Mouse (Mus musculus) kidney, embryonic 16.5 days (tissue): ENCODE results near the gene Rara. TPM values are rescaled to one million over a fixed set of nuclear protein-coding genes. Genes with fewer than 3 reads are reported as not detected.
"Not testable (repeated sequence)": the region's sequence is repeated elsewhere in the genome, so short reads cannot be mapped to it uniquely, and the experiment has no call there.

Experiments
- ATAC-seq: fragments of 200-750 bp; cut with Nextera tagmentation; 2 replicates; pipeline ENCODE4 v1.8.0; 2017; ENCODE audit warnings: moderate TSS enrichment; ENCODE audit not compliant: low FRiP score, low TSS enrichment
- H3K27ac ChIP-seq: fragments of 300-500 bp; sonication (generic); 2 replicates; pipeline ENCODE4 v1.5.1; 2014; ENCODE audit warnings: low read length
- H3K27me3 ChIP-seq: fragments of 300-500 bp; sonication (generic); 2 replicates; pipeline ENCODE4 v1.6.1; 2014; ENCODE audit warnings: low read length, control low read depth, mixed read lengths; ENCODE audit not compliant: insufficient read depth
- H3K36me3 ChIP-seq: fragments of 300-500 bp; sonication (generic); 2 replicates; pipeline ENCODE4 v1.6.1; 2014; ENCODE audit warnings: low read length, control low read depth, mixed read lengths; ENCODE audit not compliant: insufficient read depth
- H3K4me1 ChIP-seq: fragments of 300-500 bp; sonication (generic); 2 replicates; pipeline ENCODE4 v1.6.1; 2014; ENCODE audit warnings: low read length, control low read depth, mixed read lengths; ENCODE audit not compliant: insufficient read depth
- H3K4me2 ChIP-seq: fragments of 300-500 bp; sonication (generic); replicated peaks from 2 replicates; pipeline ENCODE4 v1.6.1; 2014; ENCODE audit warnings: low read depth, low read length
- H3K4me3 ChIP-seq: fragments of 300-500 bp; sonication (generic); 2 replicates; pipeline ENCODE4 v1.5.1; 2014; ENCODE audit warnings: mild to moderate bottlenecking, low read length
- H3K9ac ChIP-seq: fragments of 300-500 bp; sonication (generic); replicated peaks from 2 replicates; pipeline ENCODE4 v1.6.1; 2014; ENCODE audit warnings: low read length
- H3K9me3 ChIP-seq: fragments of 300-500 bp; sonication (generic); 2 replicates; pipeline ENCODE4 v1.6.1; 2016; ENCODE audit warnings: low read length, control low read depth
- WGBS: fragments of 180-500 bp; shearing (Covaris S2); extraction: QIAGEN DNeasy Blood & Tissue Kit; methylation state at CpG from one replicate; pipeline ENCODE4 v1.1.7; 2014; 5-methylcytosine and 5-hydroxymethylcytosine counted together
- polyA plus RNA-seq: library from polyadenylated mRNA; unstranded; fragments of >200 nt; fragmentation: Nextera tagmentation; extraction: Ambion mirVana; gene quantifications from 2 replicates; pipeline ENCODE4 v1.2.1, GENCODE M21; 2015

Gene Rara
- polyA plus RNA-seq, 1 experiment from 2014 or later: 31.4 TPM

GRCm38 (mm10) chr11:98981997-98982772, 54.6 kb downstream of the Rara start:
- peak; percentile 73 for ATAC-seq
- no peaks in the 10 kb centered on the region for H3K9me3 ChIP-seq
- peak overlapping the region; percentile 64 for H3K4me3 ChIP-seq
- H3K9ac ChIP-seq: peak overlapping the region; percentile 68
- peaks cover 22% of the 10 kb centered on the region for H3K4me1 ChIP-seq
- H3K4me2 ChIP-seq: peak overlapping the region; percentile 98
- no peak overlapping the region for H3K27ac ChIP-seq
- H3K36me3 ChIP-seq: no peaks in the 10 kb centered on the region
- H3K27me3 ChIP-seq: 0 out of 2 replicates have a peak, but pooled peaks cover 4% of the 10 kb centered on the region
- WGBS: under 1% methylated on average over 94 of the region's 94 CpGs

DNA sequence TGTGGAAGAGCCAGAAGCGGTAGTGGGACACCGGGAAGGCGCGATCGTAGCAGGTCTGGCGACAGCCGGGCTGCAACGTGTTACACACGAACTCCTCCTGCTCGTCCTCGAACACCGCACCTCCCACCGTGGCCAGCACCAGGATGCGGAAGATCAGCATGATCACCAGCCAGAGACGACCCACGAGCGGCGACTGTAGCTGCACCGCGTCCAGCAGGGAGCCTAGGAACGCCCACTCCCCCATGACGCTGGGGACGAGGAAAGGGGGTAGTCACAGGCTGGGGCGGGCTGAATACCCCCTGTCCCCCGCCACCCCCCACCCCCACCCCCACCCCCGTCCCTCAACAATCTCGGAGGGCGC, 55.1 kb downstream of the Rara start, which contains the start of gene Gjd3:
Gene Gjd3 (minus strand): TSS at position 244 of the 361 bp plus-strand sequence.
- 1% methylated on average over 27 of the region's 28 CpGs for WGBS
- peaks cover 22% of the 10 kb centered on the region for H3K4me1 ChIP-seq
- H3K9me3 ChIP-seq: no peaks in the 10 kb centered on the region
- peak within 1 kb of the TSS; percentile 68 for H3K9ac ChIP-seq
- H3K4me3 ChIP-seq: peak within 1 kb of the TSS; percentile 64
- H3K4me2 ChIP-seq: peak within 1 kb of the TSS; percentile 98
- 0 out of 2 replicates have a peak, but pooled peaks have one; percentile 7 for ATAC-seq
- H3K36me3 ChIP-seq: no peaks in the 10 kb centered on the region
- H3K27ac ChIP-seq: no peak within 1 kb of the TSS
- H3K27me3 ChIP-seq: 0 out of 2 replicates have a peak, but pooled peaks cover 4% of the 10 kb centered on the region

- H3K4me1 ChIP-seq: peaks cover 22% of the 10 kb centered on the region
- H3K36me3 ChIP-seq: no peaks in the 10 kb centered on the region
- 0 out of 2 replicates have a peak, but pooled peaks cover 4% of the 10 kb centered on the region for H3K27me3 ChIP-seq
- no peak overlapping the region for H3K4me2 ChIP-seq
- no peak for ATAC-seq
- no peak overlapping the region for H3K27ac ChIP-seq
- 46% methylated on average over 8 of the region's 8 CpGs for WGBS
- H3K4me3 ChIP-seq: no peak overlapping the region
- no peaks in the 10 kb centered on the region for H3K9me3 ChIP-seq
- H3K9ac ChIP-seq: no peak overlapping the region
Measured at GRCm38 (mm10) chr11:98983551-98983950, 55.9 kb downstream of the Rara start.

DNA sequence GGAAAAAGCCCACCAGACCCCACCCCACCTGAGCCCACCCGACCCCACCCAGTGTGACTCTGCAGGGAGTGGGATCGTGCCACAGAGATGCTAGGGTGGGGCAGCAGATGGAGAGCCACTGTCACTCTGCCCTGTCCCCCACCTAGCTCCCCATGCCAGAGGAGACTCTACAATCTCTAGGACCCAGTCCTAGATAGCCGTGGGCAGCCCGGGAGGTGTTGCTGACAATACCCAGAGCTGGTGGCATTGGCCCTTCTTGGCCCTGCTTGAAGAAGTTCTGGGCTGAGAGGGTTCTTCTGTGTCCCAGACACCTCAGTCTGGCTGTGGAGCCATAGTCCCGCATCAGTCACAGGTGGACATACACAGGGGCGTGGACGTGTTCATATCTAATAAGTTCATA, 57.9 kb downstream of the Rara start:
- Histone ChIP-seq H3K9me3 (no peaks in the 10 kb centered on the region), H3K4me1 (peaks cover 22% of the 10 kb centered on the region), H3K27me3 (0 out of 2 replicates have a peak, but pooled peaks cover 4% of the 10 kb centered on the region), H3K4me2 (no peak overlapping the region), H3K4me3 (no peak overlapping the region), H3K36me3 (no peaks in the 10 kb centered on the region), H3K9ac (no peak overlapping the region), H3K27ac (no peak overlapping the region)
- 88% methylated on average over 7 of the region's 7 CpGs for WGBS
- no peak for ATAC-seq

DNA sequence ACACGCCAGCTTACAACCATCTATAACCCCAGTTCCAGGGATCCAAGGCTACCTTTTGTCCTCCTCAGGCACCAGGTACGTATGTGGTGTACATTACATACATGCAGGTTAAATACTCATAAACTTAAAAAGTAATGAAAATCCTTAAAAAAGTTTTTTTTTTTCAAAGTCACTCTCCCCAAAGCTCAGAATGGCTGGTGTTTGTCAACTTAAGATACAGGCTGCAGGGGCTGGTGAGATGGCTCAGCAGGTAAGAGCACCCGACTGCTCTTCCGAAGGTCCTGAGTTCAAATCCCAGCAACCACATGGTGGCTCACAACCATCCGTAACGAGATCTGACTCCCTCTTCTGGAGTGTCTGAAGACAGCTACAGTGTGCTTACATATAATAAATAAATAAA, 60.6 kb downstream of the Rara start:
- H3K27me3 ChIP-seq, H3K9ac ChIP-seq, H3K4me3 ChIP-seq, H3K9me3 ChIP-seq, H3K27ac ChIP-seq, H3K4me1 ChIP-seq, H3K4me2 ChIP-seq, ATAC-seq: not testable (repeated sequence)
- 96% methylated on average over 6 of the region's 6 CpGs for WGBS
- peaks cover 21% of the 10 kb centered on the region; the same call in 1 of the 2 replicates for H3K36me3 ChIP-seq

- ATAC-seq: no peak
- no peak overlapping the region for H3K9ac ChIP-seq
- no peak overlapping the region for H3K4me2 ChIP-seq
- no peaks in the 10 kb centered on the region for H3K4me1 ChIP-seq
- peaks cover 45% of the 10 kb centered on the region for H3K36me3 ChIP-seq
- 77% methylated on average over 6 of the region's 6 CpGs for WGBS
- no peaks in the 10 kb centered on the region for H3K27me3 ChIP-seq
- no peak overlapping the region for H3K27ac ChIP-seq
- H3K9me3 ChIP-seq: no peaks in the 10 kb centered on the region
- H3K4me3 ChIP-seq: no peak overlapping the region
Measured at GRCm38 (mm10) chr11:98990866-98991265, 63.2 kb downstream of the Rara start.

DNA sequence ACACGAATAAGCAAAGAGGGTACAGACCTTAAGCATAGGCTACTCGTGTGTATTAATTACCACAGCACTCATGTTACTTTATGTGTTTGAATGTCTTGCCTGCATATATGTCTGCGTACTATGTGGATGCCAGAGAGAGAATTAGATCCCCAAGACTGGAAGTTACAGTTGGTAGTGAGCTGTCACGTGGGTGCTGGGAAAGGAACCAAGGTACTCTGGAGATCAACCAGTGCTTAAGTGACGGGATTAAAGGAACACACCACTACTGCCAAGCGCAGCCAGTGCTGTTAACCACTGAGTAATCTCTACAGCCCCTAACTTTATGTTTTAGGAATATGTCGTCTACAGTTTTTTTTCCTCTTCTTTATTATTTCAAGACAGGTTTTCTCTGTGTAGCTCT, 68.4 kb downstream of the Rara start:
- H3K36me3 ChIP-seq: peaks cover 91% of the 10 kb centered on the region
- 95% methylated on average over 7 of the region's 7 CpGs for WGBS

GRCm38 (mm10) chr11:98997659-98998058, 70.0 kb downstream of the Rara start:
- H3K9me3 ChIP-seq: no peaks in the 10 kb centered on the region
- 91% methylated on average over 4 of the region's 4 CpGs for WGBS
- H3K4me3 ChIP-seq: no peak overlapping the region
- H3K4me1 ChIP-seq: no peaks in the 10 kb centered on the region
- H3K27ac ChIP-seq: no peak overlapping the region
- ATAC-seq: no peak
- peaks cover 92% of the 10 kb centered on the region for H3K36me3 ChIP-seq
- H3K4me2 ChIP-seq: no peak overlapping the region
- no peaks in the 10 kb centered on the region for H3K27me3 ChIP-seq
- no peak overlapping the region for H3K9ac ChIP-seq

More for the DNA sequence above, 68.4 kb downstream of the Rara start:
- H3K4me2 ChIP-seq: no peak overlapping the region
- no peaks in the 10 kb centered on the region for H3K27me3 ChIP-seq
- H3K9me3 ChIP-seq: no peaks in the 10 kb centered on the region
- ATAC-seq: no peak
- no peak overlapping the region for H3K9ac ChIP-seq
- no peak overlapping the region for H3K27ac ChIP-seq
- H3K4me1 ChIP-seq: no peaks in the 10 kb centered on the region
- no peak overlapping the region for H3K4me3 ChIP-seq

DNA sequence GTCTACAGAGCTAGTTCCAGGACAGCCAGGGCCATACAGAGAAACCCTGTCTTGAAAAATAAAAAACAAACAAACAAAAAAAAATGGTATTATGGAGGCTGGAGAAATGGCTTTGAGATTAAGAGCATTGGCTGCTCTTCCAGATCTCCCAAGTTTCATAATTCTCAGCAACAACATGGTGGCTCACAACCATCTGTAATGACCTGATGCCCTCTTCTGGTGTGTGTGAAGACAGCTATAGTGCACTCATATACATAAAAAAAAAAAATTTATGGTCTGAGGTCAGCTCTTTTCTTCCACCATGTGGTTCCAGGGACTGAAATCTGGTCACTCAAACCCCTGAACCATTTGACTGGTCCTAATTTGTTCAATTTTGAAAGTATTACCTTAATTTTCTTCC, 71.2 kb downstream of the Rara start:
- no peak overlapping the region for H3K4me3 ChIP-seq
- ATAC-seq: no peak
- H3K4me1 ChIP-seq: no peaks in the 10 kb centered on the region

GRCm38 (mm10) chr11:98999243-98999642, 71.6 kb downstream of the Rara start:
- Histone ChIP-seq H3K4me2 (no peak overlapping the region), H3K9me3 (no peaks in the 10 kb centered on the region), H3K27ac (no peak overlapping the region), H3K9ac (no peak overlapping the region), H3K36me3 (peaks cover 90% of the 10 kb centered on the region), H3K4me1 (no peaks in the 10 kb centered on the region), H3K27me3 (no peaks in the 10 kb centered on the region), H3K4me3 (no peak overlapping the region)
- WGBS: 70% methylated on average over 11 of the region's 11 CpGs
- ATAC-seq: no peak

More for the DNA sequence above, 71.2 kb downstream of the Rara start:
- H3K27ac ChIP-seq: no peak overlapping the region
- H3K9ac ChIP-seq: no peak overlapping the region
- no peak overlapping the region for H3K4me2 ChIP-seq
- no peaks in the 10 kb centered on the region for H3K27me3 ChIP-seq
- H3K9me3 ChIP-seq: no peaks in the 10 kb centered on the region
- H3K36me3 ChIP-seq: peaks cover 90% of the 10 kb centered on the region
